Mouse (Mus musculus): ENCODE measurements around the gene Plcb2. TPM values are rescaled to one million over a fixed set of nuclear protein-coding genes. Genes with fewer than 3 reads are reported as not detected.

Gene Plcb2
- total RNA-seq, 2 experiments from 2014 or later, result 0.26 to 0.52 TPM

GRCm38 (mm10) chr2:118695677-118696232 is 32.5 kb downstream of the Plcb2 start:
- intact Hi-C loops (cut with DNase I), result loop anchor here (2.0 kb wide), 1 partner anchor 59 kb away; no protein-coding TSS in a partner anchor
- DNase-seq, result no peak

GRCm38 (mm10) chr2:118693370-118693966 is 34.8 kb downstream of the Plcb2 start:
- intact Hi-C loops (cut with DNase I), result no loop called here
- DNase-seq, result no peak

GRCm38 (mm10) chr2:118689875-118690274 is 38.4 kb downstream of the Plcb2 start:
- intact Hi-C loops (cut with DNase I), result no loop called here

DNA sequence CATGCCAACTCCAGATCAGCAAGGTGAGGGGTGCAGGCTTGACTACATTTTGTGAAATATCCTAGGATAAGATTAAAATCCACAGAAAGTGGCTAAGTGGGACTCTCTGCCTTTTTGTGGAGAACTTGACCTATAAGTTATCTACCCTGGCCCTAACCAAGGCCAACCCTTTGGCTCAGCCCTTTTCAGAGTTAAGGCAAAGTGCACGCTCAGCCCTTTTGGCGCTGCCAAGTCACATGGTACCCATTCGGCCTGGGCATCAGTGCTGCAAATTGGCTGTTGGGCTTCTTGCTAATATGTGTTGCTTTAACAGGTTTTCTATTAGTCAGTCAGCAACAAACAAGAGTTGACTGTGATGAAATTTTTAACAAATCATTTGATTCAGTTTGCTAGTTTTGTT is 40.4 kb downstream of the Plcb2 start:
- DNase-seq, result no peak
- intact Hi-C loops (cut with DNase I), result no loop called here

More at GRCm38 (mm10) chr2:118689875-118690274, 38.4 kb downstream of the Plcb2 start:
- DNase-seq, result no peak

DNA sequence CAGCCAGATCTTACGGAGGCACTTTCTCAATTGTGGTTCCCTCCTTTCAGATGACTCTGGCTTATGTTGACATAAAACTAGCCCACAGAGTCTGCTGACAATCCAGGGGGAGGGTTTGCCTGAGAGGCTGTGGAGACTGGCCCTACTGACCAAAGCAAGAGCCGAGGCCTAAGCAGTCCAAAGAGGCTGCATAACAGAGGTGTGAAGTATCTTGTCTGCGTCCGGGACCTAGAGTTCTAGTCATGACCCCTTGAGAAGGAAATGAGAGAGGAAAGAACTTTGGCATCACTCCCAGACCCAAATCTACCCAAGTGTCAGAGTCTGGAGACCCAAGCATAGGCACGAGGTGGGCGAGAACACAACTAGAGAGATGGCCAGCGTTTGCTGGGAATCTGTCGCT is 41.5 kb downstream of the Plcb2 start:
- no peak for DNase-seq
- intact Hi-C loops (cut with DNase I), result no loop called here

GRCm38 (mm10) chr2:118685088-118685487 is 43.1 kb downstream of the Plcb2 start:
- DNase-seq, result no peak
- intact Hi-C loops (cut with DNase I), result no loop called here

DNA sequence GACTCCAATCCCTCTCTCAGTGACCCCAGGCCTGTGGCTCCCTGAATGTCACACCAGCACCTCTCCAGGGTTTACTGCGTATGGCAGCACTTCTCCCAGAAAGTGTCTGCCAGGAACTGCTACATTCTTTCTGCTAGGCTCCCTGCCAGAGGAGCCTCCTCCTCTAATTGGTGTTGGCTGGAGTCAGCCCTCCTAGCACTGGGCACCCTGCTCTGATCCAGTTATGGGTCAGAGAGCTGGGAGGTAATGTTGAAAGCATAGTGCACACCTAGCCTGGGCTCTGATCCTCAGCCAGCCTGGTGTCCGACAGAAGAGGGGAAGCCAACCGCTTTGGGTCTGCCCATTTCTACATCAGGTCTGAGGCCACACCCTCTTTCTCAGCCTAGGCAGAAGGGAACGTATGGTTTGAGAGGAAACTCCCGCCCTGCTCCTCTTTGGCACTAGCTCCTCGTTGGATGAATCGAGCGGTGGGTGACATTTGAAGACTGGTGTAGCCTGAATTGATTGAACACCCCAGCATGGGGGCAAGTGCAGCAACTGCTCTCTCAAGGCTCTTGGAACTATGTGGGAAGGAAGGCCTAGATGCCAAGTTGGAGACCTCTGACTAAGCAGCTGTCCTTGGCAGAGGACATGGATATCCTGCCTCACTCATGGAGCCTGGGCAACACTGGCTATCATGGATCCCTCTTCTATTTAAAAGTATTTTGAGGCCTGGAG is 45.5 kb downstream of the Plcb2 start:
- DNase-seq, result no peak
- intact Hi-C loops (cut with DNase I), result no loop called here

DNA sequence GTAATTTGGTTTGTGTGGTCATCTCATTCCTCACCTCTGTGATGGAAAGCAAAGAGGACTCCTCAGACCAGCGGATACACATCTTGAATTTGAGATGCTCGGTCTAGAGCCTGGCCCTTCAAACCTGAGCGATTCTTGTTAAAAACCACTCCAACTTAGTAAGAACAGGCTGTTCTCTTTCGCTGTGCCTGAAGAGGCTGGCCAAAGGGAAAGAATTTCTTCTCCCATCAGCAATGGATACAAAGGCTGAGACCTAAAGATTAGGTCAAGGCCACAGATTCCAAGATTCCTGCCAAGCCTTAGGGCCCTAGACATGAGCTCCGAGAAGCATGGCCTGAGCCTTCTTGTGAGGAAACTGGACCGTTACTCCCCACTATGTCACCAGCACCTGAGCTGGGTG is 47.3 kb downstream of the Plcb2 start:
- intact Hi-C loops (cut with DNase I), result no loop called here
- no peak for DNase-seq

- no peak for DNase-seq
- intact Hi-C loops (cut with DNase I), result no loop called here
Measured at GRCm38 (mm10) chr2:118679577-118679976, 48.7 kb downstream of the Plcb2 start.

- no peak for DNase-seq
- intact Hi-C loops (cut with DNase I), result no loop called here
Measured at GRCm38 (mm10) chr2:118677817-118678216, 50.4 kb downstream of the Plcb2 start.

- no peak for DNase-seq
- intact Hi-C loops (cut with DNase I), result no loop called here
Measured at GRCm38 (mm10) chr2:118676839-118677741, 51.1 kb downstream of the Plcb2 start.

GRCm38 (mm10) chr2:118674500-118674899 is 53.7 kb downstream of the Plcb2 start:
- intact Hi-C loops (cut with DNase I), result no loop called here
- DNase-seq, result no peak

DNA sequence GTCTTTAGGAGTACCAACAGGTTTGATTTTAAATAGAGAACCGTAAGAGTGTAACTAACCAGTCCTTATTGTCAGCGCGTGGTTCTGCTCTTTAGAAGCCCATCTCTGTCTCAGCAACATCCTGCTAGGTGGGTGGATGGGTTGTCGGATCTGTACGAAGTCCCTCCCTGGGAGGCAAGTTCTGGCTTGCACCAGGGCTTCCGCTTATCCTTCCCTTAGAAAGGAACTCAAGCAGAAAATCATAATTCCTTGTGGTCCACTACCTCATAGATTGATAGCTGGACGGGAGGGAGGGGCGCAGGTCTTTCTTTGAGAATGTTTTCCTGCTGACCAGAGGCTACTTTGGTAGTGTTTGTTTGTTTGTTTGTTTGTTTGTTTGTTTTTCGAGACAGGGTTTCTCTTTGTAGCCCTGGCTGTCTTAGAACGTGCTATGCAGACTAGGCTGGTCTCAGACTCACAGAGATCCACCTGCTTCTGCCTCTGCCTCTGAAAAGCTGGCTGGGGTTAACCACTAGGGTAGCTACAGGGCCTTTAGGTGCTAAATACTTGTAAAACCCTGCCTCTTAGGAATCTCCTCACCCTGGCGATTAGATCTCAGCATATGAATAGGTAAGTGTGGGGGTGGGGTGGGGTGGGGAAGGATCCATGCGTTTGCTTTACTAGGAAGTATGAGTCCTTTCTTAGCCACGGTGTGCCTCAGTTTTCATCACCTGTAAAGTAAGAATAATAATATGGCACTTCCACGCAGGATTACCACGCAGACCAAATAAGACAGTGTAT is 54.4 kb downstream of the Plcb2 start:
- no peak for DNase-seq
- intact Hi-C loops (cut with DNase I), result no loop called here

GRCm38 (mm10) chr2:118671728-118672127 is 56.5 kb downstream of the Plcb2 start:
- DNase-seq, result no peak
- intact Hi-C loops (cut with DNase I), result no loop called here

DNA sequence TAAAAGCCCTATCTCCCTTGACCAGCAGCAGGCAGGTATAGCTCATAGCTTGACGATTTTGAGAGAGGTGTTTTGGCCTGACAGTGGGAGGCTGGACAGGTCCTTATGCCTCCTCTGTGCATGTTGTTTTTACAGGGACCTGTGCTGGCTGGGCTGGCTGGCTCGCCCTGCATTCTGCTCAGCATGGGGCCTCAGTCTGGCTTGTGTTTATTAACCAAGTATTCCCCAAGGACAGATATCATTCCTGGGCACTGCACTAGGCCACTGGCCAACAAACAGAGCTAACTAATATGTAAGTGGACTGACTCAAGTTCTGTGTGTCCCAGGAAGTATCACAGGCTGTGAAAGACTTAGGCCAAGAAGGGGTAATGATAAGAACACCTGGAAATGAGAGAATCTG is 58.5 kb downstream of the Plcb2 start:
- intact Hi-C loops (cut with DNase I), result no loop called here
- DNase-seq, result no peak

DNA sequence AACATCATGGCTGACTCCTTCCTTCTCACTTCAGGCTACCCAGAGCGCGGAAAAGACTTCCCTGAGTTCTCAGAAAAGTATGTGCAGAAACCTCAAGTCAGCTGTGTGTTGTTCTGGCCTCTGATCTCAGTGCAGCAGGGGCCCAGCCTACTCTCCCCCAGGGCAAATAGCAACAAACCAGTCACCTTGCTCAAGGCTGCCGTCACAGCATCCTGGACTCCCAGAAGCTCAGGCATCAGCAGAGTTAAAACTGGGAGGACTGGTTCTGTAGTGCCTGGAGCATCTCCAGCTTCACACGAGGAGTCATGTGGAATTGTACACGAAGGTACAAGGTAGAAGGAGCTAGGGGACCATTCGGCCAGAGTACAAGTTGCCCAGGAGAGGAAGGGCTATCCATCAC is 59.0 kb downstream of the Plcb2 start:
- intact Hi-C loops (cut with DNase I), result no loop called here

DNA sequence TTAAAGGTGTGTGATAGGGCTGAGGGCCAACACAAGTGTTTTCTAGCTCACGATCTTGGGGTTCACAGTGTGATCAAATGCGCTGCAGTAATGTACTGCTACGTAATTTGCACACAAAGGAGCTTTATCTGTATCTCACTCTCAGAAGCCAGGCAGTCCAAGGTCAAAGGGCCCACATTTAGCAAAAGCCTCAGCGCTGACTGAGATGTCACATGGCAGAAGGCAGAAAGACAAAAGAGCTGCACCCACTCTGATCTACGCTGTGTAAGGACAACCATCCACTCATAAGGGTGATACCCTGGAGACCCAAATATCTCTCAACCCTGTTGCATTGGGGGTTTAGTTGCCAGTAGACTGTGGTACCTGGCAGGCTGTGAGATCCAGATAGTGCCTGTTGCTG is 61.1 kb downstream of the Plcb2 start:
- intact Hi-C loops (cut with DNase I), result no loop called here
- no peak for DNase-seq

More for the DNA sequence above, 59.0 kb downstream of the Plcb2 start:
- DNase-seq, result no peak

- intact Hi-C loops (cut with DNase I), result no loop called here
- no peak for DNase-seq
Measured at GRCm38 (mm10) chr2:118665616-118666015, 62.6 kb downstream of the Plcb2 start.

DNA sequence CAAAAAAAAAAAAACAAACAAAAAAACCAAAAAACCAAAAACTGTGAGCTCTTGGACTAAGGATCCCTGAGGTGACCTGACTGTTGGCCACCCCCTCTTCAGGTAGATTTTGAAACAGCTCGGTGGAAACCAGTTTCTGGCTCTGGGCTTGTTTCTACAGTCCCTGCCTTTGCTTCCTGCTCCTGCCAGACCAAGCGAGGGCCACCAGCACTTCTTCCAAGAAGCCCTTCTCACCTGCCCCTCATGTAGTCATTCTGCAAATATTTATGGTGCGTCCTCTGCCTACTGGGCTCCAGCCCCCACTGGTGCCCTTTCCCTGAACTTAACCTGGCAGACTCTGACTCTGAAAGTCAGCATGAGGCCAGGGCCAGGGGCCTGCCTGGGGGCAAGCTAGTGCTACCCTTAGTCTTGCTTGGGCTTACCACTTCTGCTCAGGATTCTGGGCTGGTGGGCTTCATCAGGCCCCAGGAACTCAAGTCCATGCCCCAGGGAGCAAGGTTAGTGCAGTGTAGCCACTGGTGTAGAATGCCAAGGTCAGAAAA is 63.2 kb downstream of the Plcb2 start:
- intact Hi-C loops (cut with DNase I), result no loop called here
- no peak for DNase-seq
